Mouse (Mus musculus) cerebellum, adult (tissue): ENCODE data around the gene Ddr2.

Experiments
- ATAC-seq: cut with Nextera tagmentation; 2 replicates; pipeline ENCODE4 v1.9.2; 2017; ENCODE audit warnings: mild to moderate bottlenecking, moderate library complexity, mixed read lengths; ENCODE audit not compliant: insufficient number of reproducible peaks, low FRiP score, low TSS enrichment

Gene Ddr2

DNA sequence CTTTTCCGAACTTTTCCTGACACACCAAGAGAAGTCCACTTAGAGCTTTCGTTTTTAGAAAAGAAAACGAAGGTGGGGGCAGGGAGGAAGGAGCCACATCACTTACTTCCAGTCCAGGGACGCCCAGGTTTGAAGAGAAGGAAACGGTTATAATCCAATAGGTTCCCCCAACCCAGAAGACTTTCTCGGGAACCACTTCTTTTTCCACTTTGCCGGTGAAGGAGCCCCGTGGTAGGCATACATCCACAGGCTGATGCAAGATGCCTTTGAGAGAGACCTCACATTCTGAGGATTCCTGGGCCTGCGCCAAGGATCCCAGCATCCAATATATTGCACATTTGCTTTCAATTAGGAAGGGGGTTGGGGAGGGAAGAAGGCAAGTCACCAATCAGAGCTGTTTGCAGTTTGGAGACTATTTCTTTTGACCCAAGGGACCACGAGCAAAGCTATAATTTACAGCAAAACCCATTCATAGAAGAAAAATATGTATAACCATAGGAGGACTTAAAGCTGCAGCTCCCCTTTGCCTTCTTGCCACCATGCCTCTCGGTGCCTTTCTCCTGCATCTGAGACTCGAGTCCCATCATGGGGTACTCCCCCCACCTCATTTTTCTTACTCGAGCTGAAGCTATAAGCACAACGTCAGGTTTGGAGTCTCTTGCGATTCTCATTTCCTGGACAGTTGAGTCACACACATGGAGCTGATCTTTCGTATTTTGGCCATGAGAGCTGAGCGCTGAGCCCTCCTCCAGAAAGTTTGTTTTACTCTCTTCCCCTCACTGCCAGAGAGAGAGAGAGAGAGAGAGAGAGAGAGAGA is at the start of gene Ddr2:
TSS of gene Ddr2 (minus strand) at position 247 of the 817 bp plus-strand sequence.
- no peak for ATAC-seq

DNA sequence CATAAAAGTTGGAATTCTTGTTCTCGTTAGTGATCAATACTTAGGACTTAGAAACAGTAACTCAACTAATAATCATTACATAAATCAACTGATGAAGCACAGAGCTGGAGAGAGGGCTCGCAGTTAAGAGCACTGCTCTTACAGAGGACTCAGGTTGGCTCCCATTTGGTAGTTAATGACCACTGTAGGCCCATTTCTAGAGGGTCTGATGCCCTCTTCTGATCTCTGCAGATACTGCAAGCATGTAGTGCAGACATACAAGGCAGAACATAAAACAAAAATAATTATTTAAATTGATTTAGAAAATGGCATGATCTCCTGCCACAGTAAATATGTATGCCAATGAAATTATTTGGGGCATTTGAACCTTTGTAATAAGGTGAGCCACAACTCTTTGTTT is 49.1 kb upstream of the Ddr2 start:
- no peak for ATAC-seq

DNA sequence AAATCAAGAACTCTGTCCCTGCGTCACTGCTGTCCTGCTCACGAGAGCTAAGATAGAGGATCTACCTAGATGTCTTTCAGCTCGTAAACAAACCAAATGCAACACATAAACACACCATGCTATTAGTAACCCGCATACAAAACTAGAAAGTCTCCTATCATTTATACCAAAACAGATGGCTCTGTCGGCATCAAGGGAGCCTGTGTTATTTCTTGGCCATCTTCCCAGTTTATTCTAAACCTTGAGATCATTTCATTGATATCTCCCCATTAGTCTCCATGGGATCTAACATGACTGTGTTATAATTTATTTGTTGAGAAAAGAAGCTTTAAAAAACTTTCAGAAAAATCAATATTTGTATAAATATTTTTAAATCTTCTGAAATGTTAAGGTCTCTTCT is 45.2 kb upstream of the Ddr2 start:
- no peak for ATAC-seq

DNA sequence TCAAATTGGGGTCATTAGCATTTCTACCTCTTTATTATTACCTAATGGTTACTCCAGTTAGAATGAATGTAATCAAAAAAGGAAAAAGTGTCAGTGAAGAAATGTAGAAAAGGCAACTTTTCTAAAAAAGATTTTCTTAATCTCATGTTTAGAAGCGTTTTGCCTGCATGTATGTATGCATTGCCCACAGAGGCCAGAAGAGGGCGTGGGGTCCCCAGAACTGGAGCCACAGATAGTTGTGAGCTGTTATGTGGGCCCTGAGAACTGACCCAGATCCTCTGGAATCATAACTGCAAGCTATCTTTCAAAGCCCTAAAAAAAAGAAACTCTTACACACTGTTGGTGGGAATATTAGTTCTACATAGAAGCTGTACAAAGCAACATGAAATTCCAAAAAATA is 44.7 kb upstream of the Ddr2 start:
- no peak for ATAC-seq

DNA sequence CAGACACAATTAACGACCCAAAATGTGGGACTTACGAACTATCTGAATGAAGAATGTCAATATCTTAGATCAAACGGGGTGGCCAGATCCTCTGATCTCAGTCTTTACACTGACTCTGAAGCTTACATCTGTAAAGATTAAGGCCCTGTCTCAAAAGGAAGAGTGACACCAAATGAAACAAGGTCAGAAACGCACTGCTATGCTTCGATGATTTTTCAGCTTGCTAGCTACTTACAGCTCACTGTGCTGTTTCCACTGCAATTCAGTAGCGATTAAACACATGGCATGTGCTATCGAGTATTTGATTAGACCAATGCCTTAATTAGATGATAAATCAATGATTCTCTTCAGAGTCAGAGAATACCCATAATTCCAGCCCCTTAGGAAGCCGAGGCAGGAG is 43.4 kb upstream of the Ddr2 start:
- no peak for ATAC-seq

- no peak for ATAC-seq
These were observed 42.0 kb upstream of the Ddr2 start for GRCm38 (mm10) chr1:170152552-170152951.

GRCm38 (mm10) chr1:170150870-170151269 is 40.3 kb upstream of the Ddr2 start:
- no peak for ATAC-seq

GRCm38 (mm10) chr1:170149756-170150155 is 39.2 kb upstream of the Ddr2 start:
- no peak for ATAC-seq

- no peak for ATAC-seq
These were observed 38.0 kb upstream of the Ddr2 start for GRCm38 (mm10) chr1:170148536-170148935.

DNA sequence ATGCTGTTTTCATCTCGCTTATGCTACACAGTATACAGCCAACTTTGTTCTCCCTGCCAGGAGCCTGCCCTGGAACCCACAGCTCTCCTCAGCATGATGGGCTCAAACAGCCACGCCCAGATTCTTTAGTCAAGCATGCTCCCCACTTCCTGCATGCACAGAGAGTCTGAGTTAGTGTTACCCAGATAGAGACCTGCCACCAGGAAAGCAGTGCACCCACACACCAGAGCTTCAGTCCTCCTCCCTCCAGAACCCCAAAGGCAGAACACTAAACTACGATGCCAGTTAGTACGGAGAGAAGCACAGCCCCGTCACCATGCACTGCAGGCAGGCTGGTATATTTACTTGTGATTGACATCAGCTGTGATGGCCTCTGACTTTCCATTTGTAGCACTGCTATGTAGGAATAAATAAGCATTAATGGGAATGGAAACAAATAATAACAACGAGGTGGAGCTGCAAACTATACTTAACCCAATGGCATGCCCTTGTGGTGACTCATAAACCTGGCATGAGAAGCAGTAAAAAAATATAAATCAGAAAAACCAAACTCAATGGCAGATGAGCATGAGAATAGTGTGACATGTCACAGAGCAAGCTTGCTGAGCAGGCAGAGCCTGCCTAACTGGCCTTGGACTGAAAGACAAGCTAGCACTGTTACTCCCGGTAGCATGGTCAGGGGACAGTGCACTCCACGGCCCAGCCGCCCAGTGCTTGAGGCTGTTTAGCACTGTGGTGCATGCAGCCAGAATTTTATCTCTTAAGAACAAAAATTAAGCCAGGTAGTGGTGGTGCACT is 37.3 kb upstream of the Ddr2 start:
- no peak for ATAC-seq

GRCm38 (mm10) chr1:170145606-170146005 is 35.0 kb upstream of the Ddr2 start:
- no peak for ATAC-seq

DNA sequence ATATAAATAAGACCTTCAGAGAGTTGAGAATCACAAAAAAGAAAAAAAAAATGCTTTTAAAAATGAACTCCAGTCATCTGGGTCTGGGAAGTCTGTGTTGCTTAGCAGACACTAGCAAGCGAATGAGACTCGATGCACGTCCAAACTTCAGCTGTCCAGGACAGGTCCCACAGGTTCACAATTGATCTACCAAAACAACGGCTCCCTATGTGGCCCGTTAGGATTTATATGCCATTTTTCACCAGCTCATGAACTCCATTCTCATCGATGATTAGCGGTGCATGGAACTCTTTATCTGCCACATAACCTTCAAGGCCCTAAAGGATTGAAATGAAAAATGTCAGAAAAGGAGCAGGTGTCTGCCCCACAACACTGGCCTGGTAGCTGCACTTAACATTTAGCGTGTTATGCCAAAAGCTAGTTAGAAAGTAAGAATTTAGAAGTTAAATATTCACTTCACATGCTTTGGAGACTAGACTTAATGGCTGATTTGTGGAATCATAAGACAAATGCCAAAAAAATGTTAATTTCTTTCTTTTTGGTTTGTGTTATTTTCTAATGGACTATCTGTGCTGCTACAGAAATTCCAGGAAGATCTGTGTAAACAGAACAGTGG is 31.8 kb upstream of the Ddr2 start:
- no peak for ATAC-seq

GRCm38 (mm10) chr1:170141626-170142025 is 31.1 kb upstream of the Ddr2 start:
- no peak for ATAC-seq

GRCm38 (mm10) chr1:170136351-170137009 is 25.9 kb upstream of the Ddr2 start:
- peak; percentile 96 for ATAC-seq

DNA sequence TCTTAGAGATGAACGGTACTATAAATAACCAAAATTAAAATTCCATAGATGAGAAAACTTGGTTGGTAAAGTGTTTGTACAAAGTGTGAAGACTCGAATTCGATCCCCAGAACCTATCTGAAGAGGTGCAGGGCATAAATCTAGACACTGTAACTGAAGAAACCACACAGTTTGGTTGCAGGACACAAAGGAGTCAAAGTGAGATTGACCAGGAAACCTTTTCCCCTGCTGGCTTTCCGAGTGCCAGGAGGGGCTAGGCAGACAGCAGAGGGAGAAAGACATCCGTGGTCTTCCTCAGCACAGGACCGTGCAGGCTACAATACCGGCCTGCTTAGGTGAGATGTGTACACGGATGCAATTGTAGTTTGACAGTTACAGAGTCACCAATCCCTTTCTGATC is 23.7 kb upstream of the Ddr2 start:
- ATAC-seq: no peak

DNA sequence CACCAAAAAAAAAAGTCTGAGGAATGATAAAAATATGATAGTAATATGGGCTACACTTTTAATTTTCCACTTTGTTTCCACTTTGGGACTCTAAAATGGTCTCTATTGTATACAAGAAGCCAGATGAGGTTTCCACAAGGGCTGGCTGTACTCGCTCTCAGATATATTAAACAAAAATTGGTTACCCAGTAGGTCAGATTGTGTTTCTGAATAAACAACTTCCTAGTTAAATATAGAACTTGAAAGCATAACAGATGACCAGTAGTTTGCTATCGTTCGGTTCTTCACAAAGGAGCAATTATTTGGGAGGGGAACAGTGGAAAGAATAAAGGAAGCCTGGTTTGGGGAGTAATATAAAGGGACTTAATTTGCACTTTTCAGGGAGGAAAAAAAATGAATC is 20.4 kb upstream of the Ddr2 start:
- no peak for ATAC-seq

DNA sequence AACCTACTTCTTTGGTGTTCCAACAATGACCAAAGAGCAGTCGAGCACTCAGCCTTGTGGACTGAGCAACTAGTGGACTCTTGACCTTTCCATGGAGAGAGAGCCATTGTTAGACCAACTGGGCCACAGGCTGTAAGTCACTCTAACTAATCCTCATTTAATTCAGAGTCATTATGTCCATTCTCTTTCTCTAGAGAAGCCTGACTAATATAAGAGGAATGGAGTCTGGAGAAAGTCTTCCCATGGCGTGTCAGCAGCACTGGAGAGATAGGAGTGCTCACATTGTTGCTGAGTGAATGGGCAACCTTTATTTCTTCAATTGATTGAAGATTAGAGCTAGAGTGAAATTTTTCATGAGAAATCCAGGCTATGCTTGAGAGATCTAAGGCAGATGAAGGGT is 14.1 kb upstream of the Ddr2 start:
- no peak for ATAC-seq

DNA sequence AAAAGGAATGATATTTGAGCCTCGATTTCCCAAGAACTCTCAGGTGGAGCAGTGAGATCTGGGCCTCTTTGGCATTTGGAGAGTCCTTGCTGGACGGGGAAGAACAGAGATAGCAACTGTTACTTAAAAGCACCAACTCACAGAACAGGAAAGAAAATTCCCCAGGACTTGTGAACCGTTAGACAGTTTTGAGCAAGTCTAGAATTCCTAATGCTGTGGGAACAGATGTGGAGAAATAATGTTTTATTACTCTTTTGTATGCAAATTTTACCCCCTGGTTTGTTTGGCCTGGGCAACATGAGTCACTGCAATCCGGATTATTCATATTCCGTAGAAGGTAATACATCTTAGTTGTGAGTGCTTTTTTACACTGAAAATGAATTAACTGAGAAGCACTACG is 3.1 kb upstream of the Ddr2 start:
- no peak for ATAC-seq

GRCm38 (mm10) chr1:170112261-170112660 is 1.7 kb upstream of the Ddr2 start:
- ATAC-seq: no peak

- peak; percentile 67 for ATAC-seq
These were observed 1.2 kb upstream of the Ddr2 start for GRCm38 (mm10) chr1:170111651-170112226.
